Mouse (Mus musculus) cortical plate, adult 2 months (tissue): ENCODE results near the gene Slamf8. TPM values are rescaled to one million over a fixed set of nuclear protein-coding genes. Genes with fewer than 3 reads are reported as not detected.

Experiments used
- H3K27ac ChIP-seq: fragments of 200-500 bp; 2 replicates; pipeline ENCODE4 v1.5.1; 2012; ENCODE audit warnings: low read length, control low read depth, inconsistent platforms; ENCODE audit not compliant: insufficient read depth
- H3K4me1 ChIP-seq: fragments of 200-500 bp; 2 replicates; pipeline ENCODE4 v1.6.1; 2011; ENCODE audit warnings: low read length; ENCODE audit not compliant: control insufficient read depth, insufficient read depth
- H3K4me3 ChIP-seq: fragments of 200-500 bp; 2 replicates; pipeline ENCODE4 v1.5.1; 2011; ENCODE audit warnings: mild to moderate bottlenecking, low read length, control low read depth; ENCODE audit not compliant: insufficient read depth
- CTCF ChIP-seq: fragments of 200-500 bp; IDR thresholded peaks from 2 replicates; pipeline ENCODE4 v1.5.1; 2011; ENCODE audit warnings: mild to moderate bottlenecking, control low read depth, low read length; ENCODE audit not compliant: insufficient read depth; ENCODE audit errors: extremely low read depth
- POLR2A ChIP-seq: fragments of 200-500 bp; IDR thresholded peaks from 2 replicates; pipeline ENCODE4 v1.6.1; 2011; ENCODE audit warnings: mild to moderate bottlenecking, low read length, control low read depth; ENCODE audit not compliant: insufficient read depth; ENCODE audit errors: extremely low read depth
- polyA plus RNA-seq: library from polyadenylated mRNA; depleted of rRNA; stranded (reverse); fragments of >200 nt; gene quantifications from 2 replicates; pipeline ENCODE4 v1.2.3, GENCODE M21; 2012

The Slamf8 gene
- polyA plus RNA-seq, 1 experiment: 0.31 TPM

- Histone ChIP-seq H3K27ac (no peak overlapping the region), H3K4me3 (peak overlapping the region; percentile 72), H3K4me1 (0 out of 2 replicates have a peak, but pooled peaks cover 1% of the 10 kb centered on the region)
- TF ChIP-seq CTCF (no peak), POLR2A (no peak)
These were observed 26.9 kb downstream of the Slamf8 start for GRCm38 (mm10) chr1:172563465-172563828.

DNA sequence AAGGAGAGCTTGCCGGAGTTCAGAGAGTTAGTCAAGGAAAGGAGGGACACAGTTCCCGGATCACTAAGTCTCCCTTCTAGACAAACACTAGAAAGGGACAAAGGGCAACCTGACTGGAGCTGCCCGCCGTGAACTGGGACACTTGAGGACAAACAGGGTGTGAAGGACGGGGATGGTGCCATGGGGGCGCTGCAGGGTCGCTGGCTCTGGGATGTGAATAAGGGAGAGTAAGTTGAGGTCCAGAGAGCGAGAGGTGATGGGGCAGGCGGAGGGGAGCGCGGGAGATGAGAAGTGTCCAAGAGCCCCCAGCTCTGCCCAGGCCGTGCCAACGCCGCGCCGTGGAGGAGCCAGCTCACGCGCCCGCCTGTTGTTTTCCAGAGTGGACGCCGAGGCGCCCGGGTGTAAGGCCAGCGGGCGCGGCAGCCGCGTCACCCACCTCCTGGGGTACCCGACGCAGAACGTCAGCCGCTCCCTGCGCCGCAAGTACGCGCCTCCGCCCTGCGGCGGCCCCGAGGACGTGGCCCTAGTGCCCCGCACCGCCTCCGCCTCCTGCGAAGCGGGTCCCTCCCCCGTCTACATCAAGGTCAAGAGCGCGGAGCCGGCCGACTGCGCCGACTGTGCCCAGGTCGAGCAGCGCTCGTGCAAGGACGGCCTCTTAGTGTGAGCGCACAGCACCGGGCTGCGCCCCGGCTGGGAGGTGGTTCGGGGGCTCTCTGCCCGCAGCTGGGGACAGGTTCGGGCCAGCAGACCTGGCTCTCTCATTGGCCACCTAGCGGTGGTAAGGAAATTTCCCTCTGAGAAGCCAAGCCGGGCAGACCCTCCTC is 27.5 kb downstream of the Slamf8 start:
- TF ChIP-seq CTCF (peak; percentile 41; the same call in 1 of the 2 replicates), POLR2A (no peak)
- H3K27ac ChIP-seq: no peak overlapping the region; the same call in 1 of the 2 replicates
- peak overlapping the region; percentile 72 for H3K4me3 ChIP-seq
- 0 out of 2 replicates have a peak, but pooled peaks cover 1% of the 10 kb centered on the region for H3K4me1 ChIP-seq

DNA sequence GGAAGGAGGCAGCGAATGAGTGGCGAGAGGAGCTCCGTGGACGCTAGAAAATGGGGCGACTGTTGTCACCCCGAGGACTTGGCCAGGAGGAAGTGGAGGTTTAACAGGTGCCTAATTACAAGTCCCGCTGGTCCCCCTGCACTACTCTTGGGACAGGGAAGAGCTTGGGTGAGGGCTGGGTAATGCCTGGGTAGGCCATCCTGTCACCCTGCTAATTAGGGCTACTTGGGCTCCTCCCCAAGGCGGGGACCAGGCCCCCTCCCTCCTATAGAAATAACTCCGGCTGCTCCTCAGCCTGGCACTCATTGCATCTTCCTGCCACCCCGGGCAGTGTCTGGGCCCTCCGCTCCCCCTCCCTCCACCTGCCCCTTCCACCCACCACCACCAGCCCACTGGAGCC is 34.7 kb downstream of the Slamf8 start, which contains the start of gene Vsig8:
Vsig8 (plus strand) TSS at position 301 of the 400 bp plus-strand sequence.
- Histone ChIP-seq H3K4me3 (no peak within 1 kb of the TSS), H3K4me1 (no peaks in the 10 kb centered on the region), H3K27ac (no peak within 1 kb of the TSS)
- TF ChIP-seq CTCF (no peak), POLR2A (no peak)

DNA sequence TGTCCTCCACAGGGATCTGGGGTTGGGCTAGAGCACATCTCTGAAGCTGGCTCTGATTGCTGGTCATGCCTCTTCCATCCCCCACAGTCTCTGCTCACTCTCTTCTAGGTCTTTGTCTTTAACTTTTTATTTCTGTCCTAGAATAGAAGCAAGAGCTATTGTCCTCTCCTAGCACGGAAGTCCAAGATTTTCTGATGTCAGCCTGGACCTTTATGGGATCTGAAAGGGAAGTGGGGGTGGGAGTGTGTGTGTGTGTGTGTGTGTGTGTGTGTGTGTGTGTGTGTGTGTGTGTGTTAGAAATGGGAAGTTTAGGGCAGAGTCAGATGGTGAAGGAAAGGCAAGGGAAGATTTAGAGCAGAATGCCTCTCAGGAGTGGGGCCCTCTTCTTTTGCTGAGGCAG is 37.7 kb downstream of the Slamf8 start:
- Histone ChIP-seq H3K4me1 (no peaks in the 10 kb centered on the region), H3K4me3 (no peak overlapping the region), H3K27ac (no peak overlapping the region)
- TF ChIP-seq CTCF: no peak
- TF ChIP-seq POLR2A: no peak

- TF ChIP-seq POLR2A (no peak), CTCF (no peak)
- no peak overlapping the region for H3K27ac ChIP-seq
- H3K4me3 ChIP-seq: peak overlapping the region; percentile 54
These were observed 39.4 kb downstream of the Slamf8 start for GRCm38 (mm10) chr1:172551009-172551408.

DNA sequence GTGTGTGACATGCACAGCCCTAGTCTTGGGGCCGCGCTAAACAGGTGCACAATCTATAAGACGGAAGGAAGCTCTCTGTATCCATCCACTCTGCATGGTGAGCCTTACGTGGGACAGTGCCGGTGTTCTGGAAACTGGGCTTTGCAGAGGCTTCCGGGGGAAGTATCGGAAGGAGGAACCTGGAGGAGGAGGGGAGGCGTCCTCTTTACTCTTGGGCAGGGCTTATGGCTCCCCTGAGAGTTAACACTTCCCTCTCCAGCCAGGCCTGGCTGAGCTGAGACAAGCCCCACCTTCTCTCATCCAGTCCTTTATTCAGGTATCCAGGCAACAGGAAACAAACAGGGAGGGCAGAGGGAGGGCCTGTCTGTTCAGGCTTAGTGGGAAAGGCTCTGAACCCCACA is 39.8 kb downstream of the Slamf8 start:
- Histone ChIP-seq H3K27ac (no peak overlapping the region), H3K4me1 (no peaks in the 10 kb centered on the region), H3K4me3 (peak overlapping the region; percentile 54)
- TF ChIP-seq POLR2A (peak; percentile 48; the same call in 1 of the 2 replicates), CTCF (no peak)

More at GRCm38 (mm10) chr1:172551009-172551408, 39.4 kb downstream of the Slamf8 start:
- H3K4me1 ChIP-seq: no peaks in the 10 kb centered on the region

DNA sequence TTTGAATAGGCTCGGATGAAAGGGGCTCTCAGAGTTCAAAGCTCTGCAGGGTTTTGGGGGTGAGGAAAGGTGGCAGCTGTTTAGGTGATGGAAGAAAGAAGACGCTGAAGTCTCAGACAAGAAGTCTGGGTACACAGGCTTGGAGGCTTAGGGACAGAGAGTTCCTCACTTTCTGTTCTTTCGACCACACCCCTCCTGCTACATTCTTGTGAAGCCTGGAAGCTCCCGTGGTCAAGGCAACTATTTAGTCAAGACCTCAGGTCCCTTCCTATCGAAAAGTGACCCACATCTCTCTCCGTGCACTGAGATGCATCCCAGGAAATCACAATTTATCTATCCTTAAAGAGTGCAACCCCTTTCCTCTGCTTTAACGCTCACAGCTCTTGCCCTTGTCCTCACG is 40.7 kb downstream of the Slamf8 start:
- no peak for TF ChIP-seq CTCF
- no peak for TF ChIP-seq POLR2A
- Histone ChIP-seq H3K27ac (no peak overlapping the region), H3K4me3 (peak overlapping the region; percentile 54), H3K4me1 (no peaks in the 10 kb centered on the region)

GRCm38 (mm10) chr1:172549314-172549713 is 41.1 kb downstream of the Slamf8 start:
- TF ChIP-seq CTCF (no peak), POLR2A (no peak)
- H3K27ac ChIP-seq: no peak overlapping the region
- H3K4me3 ChIP-seq: no peak overlapping the region
- no peaks in the 10 kb centered on the region for H3K4me1 ChIP-seq

DNA sequence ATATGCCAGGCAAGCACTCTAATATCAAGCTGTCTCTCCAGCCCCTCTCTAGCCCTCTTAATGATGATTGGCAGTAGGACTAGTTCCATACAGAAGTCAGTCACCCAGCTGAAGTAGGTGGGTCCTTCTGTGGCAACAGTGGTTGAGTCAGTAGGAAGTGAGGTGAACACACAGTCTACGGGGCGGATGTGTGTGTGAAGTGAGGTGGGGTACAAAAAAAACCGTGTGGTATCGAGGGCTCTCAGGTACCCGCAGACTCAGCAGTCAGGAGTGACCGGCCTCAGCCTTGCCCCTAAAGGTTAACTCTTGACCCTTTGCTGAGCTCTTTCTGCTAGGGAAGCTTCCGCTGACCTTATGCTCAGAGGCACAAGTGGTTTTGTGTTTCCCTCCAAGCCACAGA is 41.9 kb downstream of the Slamf8 start:
- TF ChIP-seq CTCF (no peak), POLR2A (no peak)
- no peaks in the 10 kb centered on the region for H3K4me1 ChIP-seq
- H3K4me3 ChIP-seq: no peak overlapping the region
- no peak overlapping the region for H3K27ac ChIP-seq

- H3K4me1 ChIP-seq: no peaks in the 10 kb centered on the region
- H3K4me3 ChIP-seq: no peak overlapping the region
- no peak for TF ChIP-seq POLR2A
- TF ChIP-seq CTCF: no peak
- no peak overlapping the region for H3K27ac ChIP-seq
These were observed 44.3 kb downstream of the Slamf8 start for GRCm38 (mm10) chr1:172546062-172546461.
